In the genomic region with DNA sequence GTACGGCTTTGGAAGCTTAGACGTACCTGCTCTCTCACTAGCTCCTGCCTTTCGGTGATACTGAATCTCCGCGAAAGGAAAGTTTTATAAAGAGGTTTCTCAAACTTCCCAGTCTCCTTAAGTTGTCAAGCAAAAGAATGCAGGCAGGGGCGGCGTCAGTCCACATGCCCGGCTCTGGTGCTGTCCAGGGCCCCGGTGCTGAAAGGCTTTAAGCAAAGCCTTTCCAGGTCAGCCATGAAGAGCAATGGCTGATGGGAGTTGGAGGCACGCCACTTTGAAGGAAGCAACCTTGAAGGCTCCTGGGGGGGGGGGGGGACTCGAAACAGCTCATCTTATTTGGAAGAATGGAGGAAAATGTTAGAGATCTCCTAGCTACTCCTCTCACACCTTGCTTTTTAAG, we compare ENCODE assay signal across 11 mouse cellular contexts. TPM values are rescaled to one million over a fixed set of nuclear protein-coding genes. Genes with fewer than 3 reads are reported as not detected.
A peak's percentile ranks its signal among the peaks of the same experiment; 100 is the strongest.
DNase-seq lines count a peak whose midpoint lies in the region; ATAC-seq and TF ChIP-seq lines count a peak whose summit lies in the region.
"Had no signal": no experiment of that assay in that cellular context is flagged by ENCODE, and none has a peak within 500 bp of the region (broad histone marks: within the 10 kb centered on the region; RNA-seq: fewer than 3 reads in every experiment).

No protein-coding gene starts in this region.

- TF ChIP-seq POLR2A in MEL (IDR thresholded peaks at IDR 0.05; ENCODE audit: control insufficient read depth in 1 of 2, insufficient read depth in 1 of 2, low read depth in 1 of 2, low read length in 2 of 2, poor library complexity in 1 of 2) = no peak

- H3K9me3 ChIP-seq in hindbrain, postnatal 0 days (ENCODE audit: low read length) = no peaks in the 10 kb centered on the region
- no peaks in the 10 kb centered on the region for H3K9me3 ChIP-seq in hindbrain, embryonic 14.5 days (ENCODE audit: control insufficient read depth, low read length)
- H3K9me3 ChIP-seq in MEL (replicated peaks; ENCODE audit: insufficient read depth, low read length) = no peaks in the 10 kb centered on the region
- H3K9me3 ChIP-seq in liver, postnatal 0 days (ENCODE audit: low read length) = no peaks in the 10 kb centered on the region
- H3K9me3 ChIP-seq: G1E; stomach, embryonic 15.5 days had no signal

- no peaks in the 10 kb centered on the region for H3K4me1 ChIP-seq in hindbrain, postnatal 0 days (ENCODE audit: insufficient read depth, low read length)
- no peaks in the 10 kb centered on the region for H3K4me1 ChIP-seq in hindbrain, embryonic 14.5 days (replicated peaks; ENCODE audit: control insufficient read depth, insufficient read depth, low read length)
- no peaks in the 10 kb centered on the region for H3K4me1 ChIP-seq in MEL (ENCODE audit: control insufficient read depth in 1 of 2, insufficient read depth in 2 of 2, low read length in 2 of 2)
- no peaks in the 10 kb centered on the region for H3K4me1 ChIP-seq in liver, postnatal 0 days (ENCODE audit: insufficient read depth)
- H3K4me1 ChIP-seq: stomach, embryonic 15.5 days had no signal

- no peaks in the 10 kb centered on the region for H3K36me3 ChIP-seq in hindbrain, postnatal 0 days (ENCODE audit: insufficient read depth, low read length)
- no peaks in the 10 kb centered on the region for H3K36me3 ChIP-seq in hindbrain, embryonic 14.5 days (replicated peaks; ENCODE audit: control insufficient read depth, insufficient read depth)
- H3K36me3 ChIP-seq in MEL (ENCODE audit: control insufficient read depth in 1 of 2, insufficient read depth in 2 of 2, low read length in 2 of 2) = no peaks in the 10 kb centered on the region
- H3K36me3 ChIP-seq in liver, postnatal 0 days (replicated peaks; ENCODE audit: insufficient read depth, low read length) = no peaks in the 10 kb centered on the region
- H3K36me3 ChIP-seq: G1E; stomach, embryonic 15.5 days had no signal

- no peak overlapping the region for H3K4me3 ChIP-seq in hindbrain, postnatal 0 days (ENCODE audit: low read length)
- no peak overlapping the region for H3K4me3 ChIP-seq in hindbrain, embryonic 14.5 days (replicated peaks; ENCODE audit: low read length)
- H3K4me3 ChIP-seq in MEL (ENCODE audit: control insufficient read depth in 1 of 2, insufficient read depth in 1 of 2, low read depth in 2 of 2, low read length in 2 of 2) = no peak overlapping the region
- H3K4me3 ChIP-seq in liver, postnatal 0 days (ENCODE audit: low read depth, low read length) = no peak overlapping the region
- H3K4me3 ChIP-seq: stomach, embryonic 15.5 days had no signal

- H3K4me2 ChIP-seq in hindbrain, postnatal 0 days (ENCODE audit: low read depth, low read length) = no peak overlapping the region
- H3K4me2 ChIP-seq in hindbrain, embryonic 14.5 days (replicated peaks) = no peak overlapping the region
- H3K4me2 ChIP-seq in liver, postnatal 0 days (ENCODE audit: low read depth, low read length) = no peak overlapping the region
- H3K4me2 ChIP-seq: stomach, embryonic 15.5 days had no signal

- WGBS in hindbrain, postnatal 0 days = 25% methylated on average over 11 of the region's 11 CpGs
- 20% methylated on average over 11 of the region's 11 CpGs for WGBS in hindbrain, embryonic 14.5 days
- 25% methylated on average over 11 of the region's 11 CpGs for WGBS in liver, postnatal 0 days (ENCODE audit: insufficient replicate concordance)

- no peak for ATAC-seq in hindbrain, postnatal 0 days
- ATAC-seq in hindbrain, embryonic 14.5 days (ENCODE audit: low FRiP score) = no peak
- no peak for ATAC-seq in liver, postnatal 0 days

- no peaks in the 10 kb centered on the region for H3K79me2 ChIP-seq in MEL (ENCODE audit: control insufficient read depth, insufficient read depth, low read length, poor library complexity)

- no peak overlapping the region for H3K9ac ChIP-seq in hindbrain, postnatal 0 days (replicated peaks; ENCODE audit: low read length)
- H3K9ac ChIP-seq in hindbrain, embryonic 14.5 days = no peak overlapping the region
- no peak overlapping the region for H3K9ac ChIP-seq in MEL (ENCODE audit: control insufficient read depth, low read depth, low read length, poor library complexity, severe bottlenecking)
- no peak overlapping the region for H3K9ac ChIP-seq in liver, postnatal 0 days (replicated peaks)
- H3K9ac ChIP-seq: stomach, embryonic 15.5 days had no signal

- no peak overlapping the region for H3K27ac ChIP-seq in hindbrain, postnatal 0 days
- no peak overlapping the region for H3K27ac ChIP-seq in hindbrain, embryonic 14.5 days
- no peak overlapping the region for H3K27ac ChIP-seq in MEL (ENCODE audit: control insufficient read depth, low read depth, low read length)
- H3K27ac ChIP-seq in liver, postnatal 0 days (ENCODE audit: low read depth) = no peak overlapping the region
- H3K27ac ChIP-seq: stomach, embryonic 15.5 days had no signal

- TF ChIP-seq RAD21 in MEL (IDR thresholded peaks at IDR 0.05; ENCODE audit: low read depth, low read length) = no peak

- TF ChIP-seq CTCF in hindbrain, postnatal 0 days (IDR thresholded peaks at IDR 0.05; ENCODE audit: low read depth) = no peak
- TF ChIP-seq CTCF in MEL (IDR thresholded peaks at IDR 0.05 in 2 of 3, conservative IDR thresholded peaks at IDR 0.05 in 1 of 3; ENCODE audit: control insufficient read depth in 1 of 3, insufficient read depth in 1 of 3, low read depth in 2 of 3, low read length in 3 of 3, poor library complexity in 1 of 3, severe bottlenecking in 1 of 3) = no peak
- no peak for TF ChIP-seq CTCF in liver, postnatal 0 days (IDR thresholded peaks at IDR 0.05; ENCODE audit: low read depth)

- no peak for TF ChIP-seq EP300 in MEL (IDR thresholded peaks at IDR 0.05; ENCODE audit: low read depth in 1 of 2, low read length in 2 of 2)
- TF ChIP-seq EP300 in liver, postnatal 0 days (IDR thresholded peaks at IDR 0.05; ENCODE audit: low read depth) = no peak

- DNase-seq in hindbrain, postnatal 0 days (ENCODE audit: low spot score) = peak; percentile 52
- no peak for DNase-seq in hindbrain, embryonic 14.5 days (ENCODE audit: low spot score)
- peak; percentile 35 for DNase-seq in MEL (ENCODE audit: low read depth, low spot score)
- peak; percentile 9 for DNase-seq in c-Kit-positive CD71-positive TER-119-negative erythroid progenitor cells, embryonic 14.5 days (ENCODE audit: low read depth)
- peak; percentile 29 for DNase-seq in liver, postnatal 0 days
- DNase-seq in left cerebral cortex, adult 8-10 months (ENCODE audit: low spot score in 2 of 2) = no peak
- no peak for DNase-seq in left cerebral cortex, adult 18-20 months (ENCODE audit: low spot score in 2 of 2)
- DNase-seq in right cerebral cortex, adult 18-20 months = no peak

- no peaks in the 10 kb centered on the region for H3K27me3 ChIP-seq in hindbrain, postnatal 0 days (ENCODE audit: insufficient read depth, low read length)
- no peaks in the 10 kb centered on the region for H3K27me3 ChIP-seq in hindbrain, embryonic 14.5 days (ENCODE audit: control insufficient read depth, insufficient read depth, low read length)
- H3K27me3 ChIP-seq in MEL (ENCODE audit: control insufficient read depth in 1 of 2, insufficient read depth in 2 of 2, low read length in 2 of 2) = no peaks in the 10 kb centered on the region
- no peaks in the 10 kb centered on the region for H3K27me3 ChIP-seq in liver, postnatal 0 days (ENCODE audit: insufficient read depth, low read length)
- H3K27me3 ChIP-seq: stomach, embryonic 15.5 days had no signal

TF ChIP-seq in MEL, 35 proteins besides CTCF, POLR2A, EP300 and RAD21:
- peak; percentile 19; the same call in 1 of the 2 replicates for TF ChIP-seq MXI1 (IDR thresholded peaks at IDR 0.05; ENCODE audit: low read depth, low read length)
- TF ChIP-seq UBTF (IDR thresholded peaks at IDR 0.05; ENCODE audit: borderline replicate concordance, insufficient read depth, low read depth, low read length) = no peak
- TF ChIP-seq MEF2A (IDR thresholded peaks at IDR 0.05; ENCODE audit: extremely low read depth, insufficient replicate concordance, low read depth, low read length, poor library complexity, severe bottlenecking) = no peak
- TF ChIP-seq HCFC1 (IDR thresholded peaks at IDR 0.05; ENCODE audit: low read depth, low read length) = no peak
- TF ChIP-seq ETS1 (IDR thresholded peaks at IDR 0.05; ENCODE audit: low read depth, low read length) = no peak
- TF ChIP-seq BHLHE40 (IDR thresholded peaks at IDR 0.05; ENCODE audit: borderline replicate concordance, low read depth, low read length) = no peak

RNA-seq across cellular contexts. Expression of gene Crtac1, which starts 34.3 kb away (rescaled TPM):
- 31.3 and 34.8 TPM in 2 replicates for total RNA-seq in hindbrain, postnatal 0 days (2014; rRNA removed)
- 50.2 and 53.1 TPM in 2 replicates for polyA plus RNA-seq in hindbrain, postnatal 0 days (2015; fragmentation: Nextera tagmentation; extraction: Ambion mirVana)
- polyA plus RNA-seq in hindbrain, embryonic 14.5 days (2014; fragmentation: Nextera tagmentation; extraction: Ambion mirVana) = 42.2 and 43.8 TPM in 2 replicates
- not detected in 2 replicates for total RNA-seq in MEL (2012; rRNA removed)
- polyA plus RNA-seq in MEL (2012; ENCODE audit: insufficient read depth in 1 of 2, insufficient read length in 2 of 2, low read depth in 1 of 2, low replicate concordance in 2 of 2, missing spikeins in 1 of 2) = under 1 TPM in 1 of 2 experiments, not detected in 1; 0.15 TPM
- 0.11 and 0.21 TPM in 2 replicates for polyA plus RNA-seq in liver, postnatal 0 days (2015; fragmentation: Nextera tagmentation; extraction: Ambion mirVana)
- total RNA-seq in left cerebral cortex, adult 8-10 months (2022) = 10 to 100 TPM; 52.0 to 64.1 (median 55.9) TPM
- total RNA-seq in left cerebral cortex, adult 18-20 months (2021) = 10 to 100 TPM; 61.1 to 68.7 TPM
- total RNA-seq: G1E; monocyte, adult 5-6 weeks had no signal
- polyA plus RNA-seq: G1E had no signal

Comparison
In these comparisons a context has a peak if more than half of its experiments do, and no peak if none do; other contexts are left out.
1. DNase-seq: peak in hindbrain, postnatal 0 days (single experiment), MEL (single experiment), c-Kit-positive CD71-positive TER-119-negative erythroid progenitor cells, embryonic 14.5 days (single experiment) and liver, postnatal 0 days (single experiment); none in hindbrain, embryonic 14.5 days (single experiment), left cerebral cortex, adult 8-10 months (0 of 2), left cerebral cortex, adult 18-20 months (0 of 2) and right cerebral cortex, adult 18-20 months (single experiment).
2. RNA of gene Crtac1, which starts 34.3 kb away (total RNA-seq): 61.1 to 68.7 TPM in left cerebral cortex, adult 18-20 months, 52.0 to 64.1 TPM in left cerebral cortex, adult 8-10 months and 31.3 to 34.8 TPM in hindbrain, postnatal 0 days; not detected in MEL; every median in the first group is over 10 times any median in the second.